Mouse (Mus musculus) CD4-positive helper T cell, adult 2 months (primary cell): ENCODE measurements around the gene Sec31b.

Experiments
- DNase-seq: peaks from one replicate; pipeline ENCODE4 v3.0.0-alpha.2; 2012; ENCODE audit warnings: low read depth, missing footprints, low spot score

Gene Sec31b

GRCm38 (mm10) chr19:44545321-44546041 is at the start of gene Sec31b:
Gene Sec31b, minus strand, starts transcription at chr19:44545864.
- no peak for DNase-seq

- DNase-seq, result no peak
Measured at GRCm38 (mm10) chr19:44594180-44594579, 48.5 kb upstream of the Sec31b start.

GRCm38 (mm10) chr19:44591638-44592037 is 46.0 kb upstream of the Sec31b start:
- no peak for DNase-seq

- DNase-seq, result no peak
Measured at GRCm38 (mm10) chr19:44590992-44591391, 45.3 kb upstream of the Sec31b start.

GRCm38 (mm10) chr19:44589591-44590223 is 44.0 kb upstream of the Sec31b start:
- no peak for DNase-seq

GRCm38 (mm10) chr19:44588036-44588435 is 42.4 kb upstream of the Sec31b start:
- DNase-seq, result no peak

GRCm38 (mm10) chr19:44582638-44583309 is 37.1 kb upstream of the Sec31b start:
- DNase-seq, result peak; percentile 86

- no peak for DNase-seq
Measured at GRCm38 (mm10) chr19:44582103-44582502, 36.4 kb upstream of the Sec31b start.

GRCm38 (mm10) chr19:44578038-44578437 is 32.4 kb upstream of the Sec31b start:
- DNase-seq, result peak; percentile 40

- no peak for DNase-seq
Measured at GRCm38 (mm10) chr19:44576275-44576674, 30.6 kb upstream of the Sec31b start.

- DNase-seq, result no peak
Measured at GRCm38 (mm10) chr19:44567763-44568162, 22.1 kb upstream of the Sec31b start.

- no peak for DNase-seq
Measured at GRCm38 (mm10) chr19:44564006-44564405, 18.3 kb upstream of the Sec31b start.

GRCm38 (mm10) chr19:44562652-44563206 is 17.1 kb upstream of the Sec31b start, which contains the start of gene Hif1an:
Gene Hif1an, plus strand, starts transcription at chr19:44562850.
- peak; percentile 97 for DNase-seq

- DNase-seq, result peak; percentile 92
Measured at GRCm38 (mm10) chr19:44554861-44555590, 9.4 kb upstream of the Sec31b start, which contains the start of gene Ndufb8. Gene Ndufb8, minus strand, starts transcription at chr19:44555440.

- DNase-seq, result no peak
Measured at GRCm38 (mm10) chr19:44554490-44554860, 8.8 kb upstream of the Sec31b start.

- no peak for DNase-seq
Measured at GRCm38 (mm10) chr19:44553286-44553685, 7.6 kb upstream of the Sec31b start.

GRCm38 (mm10) chr19:44552731-44553130 is 7.1 kb upstream of the Sec31b start, which contains the start of gene Gm20538:
Gene Gm20538, minus strand, starts transcription at chr19:44552831.
- DNase-seq, result no peak

GRCm38 (mm10) chr19:44544775-44545174 is 889 bp downstream of the Sec31b start:
- DNase-seq, result peak; percentile 61

GRCm38 (mm10) chr19:44544372-44544771 is 1.3 kb downstream of the Sec31b start:
- DNase-seq, result no peak

GRCm38 (mm10) chr19:44542694-44543178 is 2.9 kb downstream of the Sec31b start:
- DNase-seq, result no peak

GRCm38 (mm10) chr19:44537416-44537815 is 8.2 kb downstream of the Sec31b start:
- no peak for DNase-seq
